Comparison of ENCODE assay signal across 35 mouse cellular contexts in genomic region chr2:9965608-9966007, GRCm38 (mm10).
DNase-seq lines count a peak whose midpoint lies in the region; ATAC-seq and TF ChIP-seq lines count a peak whose summit lies in the region.
"Had no signal": no experiment of that assay in that cellular context is flagged by ENCODE, and none has a peak within 500 bp of the region (broad histone marks: within the 10 kb centered on the region; RNA-seq: fewer than 3 reads in every experiment).

No protein-coding gene starts in this region.

- TF ChIP-seq CTCF in lung, postnatal 0 days (IDR thresholded peaks at IDR 0.05) = no peak
- no peak for TF ChIP-seq CTCF in lung, adult 2 months (IDR thresholded peaks at IDR 0.05; ENCODE audit: insufficient read depth, low read length)

- no peak for TF ChIP-seq EP300 in lung, postnatal 0 days (IDR thresholded peaks at IDR 0.05)

- no peaks in the 10 kb centered on the region for H3K9me3 ChIP-seq in lung, postnatal 0 days (ENCODE audit: low read length)
- no peaks in the 10 kb centered on the region for H3K9me3 ChIP-seq in hindbrain, embryonic 16.5 days (ENCODE audit: control insufficient read depth, low read length)
- H3K9me3 ChIP-seq: embryonic facial prominence, embryonic 12.5 days; heart, embryonic 13.5 days; intestine, embryonic 15.5 days; liver, embryonic 12.5 days; midbrain, embryonic 10.5 days; neural tube, embryonic 12.5 days had no signal

- TF ChIP-seq POLR2A in lung, adult 2 months (IDR thresholded peaks at IDR 0.05; ENCODE audit: borderline replicate concordance, extremely low read depth, low read depth, low read length) = no peak

- no peak overlapping the region for H3K27ac ChIP-seq in lung, postnatal 0 days (ENCODE audit: low read length)
- no peak overlapping the region for H3K27ac ChIP-seq in hindbrain, embryonic 16.5 days (ENCODE audit: low read depth, low read length)
- H3K27ac ChIP-seq: embryonic facial prominence, embryonic 12.5 days; heart, embryonic 13.5 days; hindbrain, postnatal 0 days; intestine, embryonic 15.5 days; layer of hippocampus, adult 2 months; liver, embryonic 12.5 days; macrophage; midbrain, embryonic 10.5 days; neural tube, embryonic 12.5 days; stomach, postnatal 0 days had no signal

- no peak overlapping the region for H3K9ac ChIP-seq in lung, postnatal 0 days (replicated peaks; ENCODE audit: low read depth)
- H3K9ac ChIP-seq in hindbrain, embryonic 16.5 days (ENCODE audit: low read depth, low read length) = no peak overlapping the region
- H3K9ac ChIP-seq: embryonic facial prominence, embryonic 12.5 days; heart, embryonic 13.5 days; intestine, embryonic 15.5 days; liver, embryonic 12.5 days; liver, postnatal 0 days; neural tube, embryonic 12.5 days had no signal

- ATAC-seq in lung, postnatal 0 days = no peak
- peak; percentile 87 for ATAC-seq in megakaryocyte progenitor cell, adult 5-6 weeks (replicated peaks; ENCODE audit: poor library complexity)
- ATAC-seq in hindbrain, embryonic 16.5 days = no peak
- ATAC-seq: CD4-positive, CD25-positive, alpha-beta regulatory T cell, adult 4 months; forebrain, embryonic 16.5 days; hindbrain, postnatal 0 days; intestine, embryonic 15.5 days; liver, embryonic 12.5 days; liver, postnatal 0 days; midbrain, embryonic 16.5 days; Patski had no signal

- DNase-seq in lung, postnatal 0 days (ENCODE audit: low spot score) = peak; percentile 25
- no peak for DNase-seq in lung, adult 2 months
- peak; percentile 35 for DNase-seq in c-Kit-positive CD71-negative TER-119-negative erythroid progenitor cells, embryonic 14.5 days (ENCODE audit: low read depth)
- DNase-seq in right cerebral cortex, postnatal 25 days = no peak
- DNase-seq in frontal cortex, adult 2 months (ENCODE audit: extremely low spot score in 1 of 2, low spot score in 1 of 2) = no peak
- no peak for DNase-seq in embryo, embryonic 10.5 days (ENCODE audit: low spot score)
- DNase-seq: adrenal gland, postnatal 10 days; cerebellum, adult 11-12 months; cerebellum, postnatal 14 days; embryo, embryonic 11 days; heart, postnatal 10 days; kidney, adult 2 months; kidney, postnatal 36 days; left cerebral cortex, postnatal 4 days; liver, postnatal 0 days; lung, postnatal 10 days; thymus, adult 18-20 months; thymus, postnatal 25 days had no signal

- peaks cover 5% of the 10 kb centered on the region; the same call in 1 of the 2 replicates for H3K4me1 ChIP-seq in lung, postnatal 0 days (ENCODE audit: insufficient read depth, low read depth, low read length)
- peaks cover 2% of the 10 kb centered on the region for H3K4me1 ChIP-seq in lung, adult 2 months (ENCODE audit: control insufficient read depth, insufficient read depth, low read length)
- H3K4me1 ChIP-seq in hindbrain, embryonic 16.5 days (ENCODE audit: control insufficient read depth, insufficient read depth, low read depth, low read length) = peaks cover 4% of the 10 kb centered on the region; the same call in 1 of the 2 replicates
- H3K4me1 ChIP-seq: intestine, embryonic 15.5 days had no signal

- no peaks in the 10 kb centered on the region for H3K27me3 ChIP-seq in lung, postnatal 0 days (replicated peaks; ENCODE audit: insufficient read depth, low read length)
- H3K27me3 ChIP-seq in hindbrain, embryonic 16.5 days (replicated peaks; ENCODE audit: control insufficient read depth, insufficient read depth, low read length) = no peaks in the 10 kb centered on the region
- H3K27me3 ChIP-seq: embryonic facial prominence, embryonic 12.5 days; heart, embryonic 13.5 days; intestine, embryonic 15.5 days; liver, embryonic 12.5 days; neural tube, embryonic 12.5 days; Patski had no signal

- 75% methylated on average over 1 of the region's 1 CpGs for WGBS in lung, postnatal 0 days
- 68% methylated on average over 1 of the region's 1 CpGs for WGBS in lung, adult 2 months
- WGBS in hindbrain, embryonic 16.5 days = 61% methylated on average over 1 of the region's 1 CpGs

- H3K36me3 ChIP-seq in lung, postnatal 0 days (ENCODE audit: insufficient read depth, low read length) = no peaks in the 10 kb centered on the region
- no peaks in the 10 kb centered on the region for H3K36me3 ChIP-seq in hindbrain, embryonic 16.5 days (ENCODE audit: control insufficient read depth, insufficient read depth, low read length)
- H3K36me3 ChIP-seq: embryonic facial prominence, embryonic 12.5 days; heart, embryonic 13.5 days; intestine, embryonic 15.5 days; liver, embryonic 12.5 days; midbrain, embryonic 10.5 days; neural tube, embryonic 12.5 days had no signal

- no peak overlapping the region for H3K4me2 ChIP-seq in lung, postnatal 0 days (replicated peaks; ENCODE audit: low read depth, low read length)
- no peak overlapping the region for H3K4me2 ChIP-seq in hindbrain, embryonic 16.5 days (ENCODE audit: low read length)
- H3K4me2 ChIP-seq: embryonic facial prominence, embryonic 12.5 days; heart, embryonic 13.5 days; intestine, embryonic 15.5 days; liver, embryonic 12.5 days; neural tube, embryonic 12.5 days had no signal

- no peak overlapping the region for H3K4me3 ChIP-seq in lung, postnatal 0 days (ENCODE audit: low read depth, low read length)
- H3K4me3 ChIP-seq in lung, adult 2 months (replicated peaks; ENCODE audit: extremely low read depth, low read depth, low read length) = no peak overlapping the region
- no peak overlapping the region for H3K4me3 ChIP-seq in hindbrain, embryonic 16.5 days (ENCODE audit: low read length)
- H3K4me3 ChIP-seq: embryonic facial prominence, embryonic 12.5 days; heart, embryonic 13.5 days; intestine, embryonic 15.5 days; layer of hippocampus, adult 2 months; liver, embryonic 12.5 days; midbrain, embryonic 10.5 days; myocyte; neural tube, embryonic 12.5 days had no signal

Comparison
In these comparisons a context has a peak if more than half of its experiments do, and no peak if none do; other contexts are left out.
1. DNase-seq: peak in lung, postnatal 0 days (single experiment) and c-Kit-positive CD71-negative TER-119-negative erythroid progenitor cells, embryonic 14.5 days (single experiment); none in lung, adult 2 months (single experiment), right cerebral cortex, postnatal 25 days (single experiment), frontal cortex, adult 2 months (0 of 2) and embryo, embryonic 10.5 days (single experiment).